Mouse (Mus musculus) midbrain, embryonic 11.5 days (tissue): ENCODE results near the gene Spag6. TPM values are rescaled to one million over a fixed set of nuclear protein-coding genes. Genes with fewer than 3 reads are reported as not detected.

Experiments
- ATAC-seq: fragments of 200-750 bp; cut with Nextera tagmentation; 2 replicates; pipeline ENCODE4 v1.8.0; 2017; ENCODE audit warnings: moderate TSS enrichment, moderate library complexity; ENCODE audit not compliant: low FRiP score
- DNase-seq: peaks from one replicate; pipeline ENCODE4 v3.0.0; 2015; ENCODE audit warnings: low spot score; ENCODE audit errors: missing footprints
- H3K27ac ChIP-seq: fragments of 300-500 bp; sonication (generic); 2 replicates; pipeline ENCODE4 v1.5.1; 2014; ENCODE audit warnings: low read depth, low read length
- H3K27me3 ChIP-seq: fragments of 300-500 bp; sonication (generic); 2 replicates; pipeline ENCODE4 v1.6.1; 2014; ENCODE audit warnings: mild to moderate bottlenecking, low read length, moderate library complexity, mixed read lengths; ENCODE audit not compliant: control insufficient read depth, insufficient read depth
- H3K36me3 ChIP-seq: fragments of 300-500 bp; sonication (generic); 2 replicates; pipeline ENCODE4 v1.6.1; 2014; ENCODE audit warnings: mild to moderate bottlenecking, low read length, moderate library complexity, mixed read lengths; ENCODE audit not compliant: control insufficient read depth, insufficient read depth
- H3K4me1 ChIP-seq: fragments of 300-500 bp; sonication (generic); 2 replicates; pipeline ENCODE4 v1.6.1; 2014; ENCODE audit warnings: low read length; ENCODE audit not compliant: control insufficient read depth, insufficient read depth
- H3K4me2 ChIP-seq: fragments of 300-500 bp; sonication (generic); 2 replicates; pipeline ENCODE4 v1.6.1; 2014; ENCODE audit warnings: mild to moderate bottlenecking, moderate library complexity
- H3K4me3 ChIP-seq: fragments of 300-500 bp; sonication (generic); 2 replicates; pipeline ENCODE4 v1.5.1; 2014; ENCODE audit warnings: low read depth, low read length
- H3K9ac ChIP-seq: fragments of 300-500 bp; sonication (generic); 2 replicates; pipeline ENCODE4 v1.6.1; 2014; ENCODE audit warnings: low read length
- H3K9me3 ChIP-seq: fragments of 300-500 bp; sonication (generic); 2 replicates; pipeline ENCODE4 v1.6.1; 2016; ENCODE audit warnings: low read length; ENCODE audit not compliant: control insufficient read depth
- WGBS: fragments of 180-500 bp; shearing (Covaris S2); extraction: QIAGEN DNeasy Blood & Tissue Kit; methylation state at CpG from one replicate; pipeline ENCODE4 v1.1.7; 2014; 5-methylcytosine and 5-hydroxymethylcytosine counted together
- polyA plus RNA-seq: library from polyadenylated mRNA; unstranded; fragments of >200 nt; fragmentation: Nextera tagmentation; extraction: Ambion mirVana; gene quantifications from 2 replicates; pipeline ENCODE4 v1.2.1, GENCODE M21; 2014

Gene Spag6
- polyA plus RNA-seq, 1 experiment from 2014 or later, result 0.25 TPM

- Histone ChIP-seq H3K9ac (no peak overlapping the region), H3K27ac (no peak overlapping the region), H3K4me3 (no peak overlapping the region), H3K27me3 (peaks cover 60% of the 10 kb centered on the region), H3K4me2 (no peak overlapping the region), H3K4me1 (peaks cover 3% of the 10 kb centered on the region; the same call in 1 of the 2 replicates), H3K36me3 (no peaks in the 10 kb centered on the region), H3K9me3 (no peaks in the 10 kb centered on the region)
- no peak for ATAC-seq
- peak; percentile 96 for DNase-seq
- under 1% methylated on average over 11 of the region's 11 CpGs for WGBS
Observed at GRCm38 (mm10) chr2:18699401-18699990, 5.7 kb downstream of the Spag6 start.

GRCm38 (mm10) chr2:18710356-18710755, 16.5 kb downstream of the Spag6 start:
- H3K36me3 ChIP-seq, result no peaks in the 10 kb centered on the region
- H3K9ac ChIP-seq, result no peak overlapping the region
- no peak overlapping the region for H3K27ac ChIP-seq
- no peaks in the 10 kb centered on the region for H3K27me3 ChIP-seq
- H3K4me3 ChIP-seq, result no peak overlapping the region
- peak; percentile 41 for DNase-seq
- 80% methylated on average over 3 of the region's 3 CpGs for WGBS
- no peak overlapping the region for H3K4me2 ChIP-seq
- ATAC-seq, result no peak
- H3K9me3 ChIP-seq, result no peaks in the 10 kb centered on the region
- H3K4me1 ChIP-seq, result no peaks in the 10 kb centered on the region

DNA sequence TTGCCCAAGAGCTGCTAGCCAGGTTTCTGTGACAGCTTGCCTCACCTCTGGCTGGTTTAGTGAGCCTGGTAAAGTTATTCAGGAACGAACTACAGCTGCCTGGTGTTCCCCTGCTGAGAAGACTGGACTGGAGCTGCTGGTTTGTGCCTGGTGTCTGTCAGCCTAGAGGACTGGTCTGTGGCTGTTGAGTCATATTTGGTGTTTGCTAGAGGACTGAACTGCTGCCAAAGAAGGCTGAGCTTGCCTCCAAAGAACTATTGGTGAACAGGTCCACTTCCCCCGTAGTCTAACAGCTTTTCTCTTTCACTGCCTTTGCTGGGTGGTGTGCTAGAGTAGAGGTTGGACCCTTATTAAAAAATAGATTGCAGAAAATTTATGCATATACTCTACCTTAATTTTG, 19.2 kb downstream of the Spag6 start:
- Histone ChIP-seq H3K4me3 (no peak overlapping the region), H3K4me1 (no peaks in the 10 kb centered on the region), H3K9ac (no peak overlapping the region), H3K4me2 (no peak overlapping the region), H3K36me3 (no peaks in the 10 kb centered on the region), H3K27ac (no peak overlapping the region), H3K27me3 (no peaks in the 10 kb centered on the region), H3K9me3 (no peaks in the 10 kb centered on the region)
- 82% methylated on average over 2 of the region's 2 CpGs for WGBS
- DNase-seq (peak; percentile 51), ATAC-seq (no peak)

DNA sequence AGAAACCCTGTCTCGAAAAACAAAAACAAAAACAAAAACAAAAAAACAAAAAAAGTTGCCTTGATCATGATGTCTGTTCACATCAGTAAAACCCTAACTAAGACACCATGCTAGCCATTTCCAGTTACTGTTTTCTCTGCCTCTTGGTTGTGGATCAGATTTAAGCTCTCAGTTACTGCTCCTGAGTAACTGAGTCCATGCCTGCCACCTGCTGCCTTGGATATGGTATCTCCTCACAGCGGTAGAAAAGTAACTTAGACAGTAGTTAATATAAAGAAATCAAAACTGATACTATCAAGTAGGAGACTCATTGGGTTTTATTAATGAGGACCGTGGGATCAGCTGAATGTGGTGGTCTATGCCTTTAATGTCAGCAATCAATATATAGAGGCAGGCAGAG, 20.5 kb downstream of the Spag6 start:
- peak; percentile 31 for DNase-seq
- Histone ChIP-seq H3K9me3 (no peaks in the 10 kb centered on the region), H3K27me3 (no peaks in the 10 kb centered on the region), H3K4me1 (no peaks in the 10 kb centered on the region), H3K36me3 (no peaks in the 10 kb centered on the region), H3K27ac (no peak overlapping the region), H3K4me2 (no peak overlapping the region), H3K4me3 (no peak overlapping the region), H3K9ac (no peak overlapping the region)
- ATAC-seq, result no peak
- 77% methylated on average over 3 of the region's 3 CpGs for WGBS

GRCm38 (mm10) chr2:18718521-18718920, 24.7 kb downstream of the Spag6 start:
- H3K4me3 ChIP-seq, result no peak overlapping the region
- no peak overlapping the region for H3K27ac ChIP-seq
- WGBS, result 84% methylated on average over 4 of the region's 4 CpGs

GRCm38 (mm10) chr2:18722208-18722830, 28.5 kb downstream of the Spag6 start:
- no peaks in the 10 kb centered on the region for H3K27me3 ChIP-seq
- ATAC-seq, result no peak
- H3K9ac ChIP-seq, result no peak overlapping the region
- no peak overlapping the region for H3K4me3 ChIP-seq
- H3K27ac ChIP-seq, result no peak overlapping the region
- no peak overlapping the region for H3K4me2 ChIP-seq
- WGBS, result 75% methylated on average over 3 of the region's 3 CpGs
- no peaks in the 10 kb centered on the region for H3K36me3 ChIP-seq
- H3K9me3 ChIP-seq, result no peaks in the 10 kb centered on the region
- DNase-seq, result no peak
- H3K4me1 ChIP-seq, result no peaks in the 10 kb centered on the region

More at GRCm38 (mm10) chr2:18718521-18718920, 24.7 kb downstream of the Spag6 start:
- DNase-seq (peak; percentile 23), ATAC-seq (no peak)
- Histone ChIP-seq H3K9ac (no peak overlapping the region), H3K4me1 (no peaks in the 10 kb centered on the region), H3K36me3 (no peaks in the 10 kb centered on the region), H3K4me2 (no peak overlapping the region), H3K27me3 (no peaks in the 10 kb centered on the region), H3K9me3 (no peaks in the 10 kb centered on the region)

GRCm38 (mm10) chr2:18724462-18724861, 30.6 kb downstream of the Spag6 start:
- Histone ChIP-seq H3K9ac (no peak overlapping the region), H3K4me1 (no peaks in the 10 kb centered on the region), H3K4me3 (no peak overlapping the region), H3K9me3 (no peaks in the 10 kb centered on the region), H3K4me2 (no peak overlapping the region), H3K27me3 (no peaks in the 10 kb centered on the region), H3K27ac (no peak overlapping the region), H3K36me3 (no peaks in the 10 kb centered on the region)
- ATAC-seq, result no peak
- no peak for DNase-seq
- WGBS, result 85% methylated on average over 1 of the region's 1 CpGs

GRCm38 (mm10) chr2:18725880-18726279, 32.0 kb downstream of the Spag6 start:
- no peaks in the 10 kb centered on the region for H3K27me3 ChIP-seq

GRCm38 (mm10) chr2:18731718-18732117, 37.9 kb downstream of the Spag6 start:
- no peak overlapping the region for H3K9ac ChIP-seq
- H3K4me2 ChIP-seq, result peak overlapping the region; percentile 1; the same call in 1 of the 2 replicates
- 0 out of 2 replicates have a peak, but pooled peaks cover 7% of the 10 kb centered on the region for H3K4me1 ChIP-seq
- no peaks in the 10 kb centered on the region for H3K9me3 ChIP-seq
- H3K4me3 ChIP-seq, result no peak overlapping the region
- H3K27me3 ChIP-seq, result no peaks in the 10 kb centered on the region
- peak; percentile 82 for ATAC-seq
- no peak overlapping the region for H3K27ac ChIP-seq
- DNase-seq, result no peak
- 32% methylated on average over 9 of the region's 9 CpGs for WGBS
- H3K36me3 ChIP-seq, result no peaks in the 10 kb centered on the region

More at GRCm38 (mm10) chr2:18725880-18726279, 32.0 kb downstream of the Spag6 start:
- no peak overlapping the region for H3K4me3 ChIP-seq
- no peak overlapping the region for H3K4me2 ChIP-seq
- ATAC-seq (no peak), DNase-seq (no peak)
- WGBS, result 85% methylated on average over 4 of the region's 4 CpGs
- H3K4me1 ChIP-seq, result no peaks in the 10 kb centered on the region
- H3K36me3 ChIP-seq, result no peaks in the 10 kb centered on the region
- H3K9ac ChIP-seq, result no peak overlapping the region
- no peaks in the 10 kb centered on the region for H3K9me3 ChIP-seq
- no peak overlapping the region for H3K27ac ChIP-seq
